Mouse (Mus musculus) C2C12 (cell line): ENCODE measurements around the gene Dyrk2. TPM values are rescaled to one million over a fixed set of nuclear protein-coding genes. Genes with fewer than 3 reads are reported as not detected.
A peak's percentile ranks its signal among the peaks of the same experiment; 100 is the strongest.

Source experiments
- H3K27me3 ChIP-seq: one replicate; pipeline ENCODE4 v1.6.1; 2011; ENCODE audit not compliant: control insufficient read depth, insufficient read depth, insufficient read length
- H3K36me3 ChIP-seq: one replicate; pipeline ENCODE4 v1.6.1; 2011; ENCODE audit not compliant: control insufficient read depth, insufficient read depth
- H3K4me3 ChIP-seq: one replicate; pipeline ENCODE4 v1.5.1; 2011; ENCODE audit warnings: mild to moderate bottlenecking, control low read depth; ENCODE audit not compliant: poor library complexity, insufficient read depth, severe bottlenecking
- H3K79me2 ChIP-seq: one replicate; pipeline ENCODE4 v1.6.1; 2011; ENCODE audit not compliant: control insufficient read depth, insufficient read depth
- H3K79me3 ChIP-seq: one replicate; pipeline ENCODE4 v1.6.1; 2011; ENCODE audit warnings: low read depth, control low read depth
- H3ac ChIP-seq: one replicate; pipeline ENCODE3; 2011; ENCODE audit warnings: low read depth; ENCODE audit not compliant: control insufficient read depth, insufficient read length
- CEBPB ChIP-seq: IDR thresholded peaks from one replicate; pipeline ENCODE4 v1.6.1; 2011; ENCODE audit warnings: low read depth, mild to moderate bottlenecking, control low read depth, moderate library complexity
- CTCF ChIP-seq: IDR thresholded peaks from one replicate; pipeline ENCODE4 v1.5.1; 2011; ENCODE audit not compliant: control insufficient read depth, insufficient read depth, insufficient read length
- FOSL1 ChIP-seq: IDR thresholded peaks from one replicate; pipeline ENCODE4 v1.8.0; 2011; ENCODE audit warnings: mild to moderate bottlenecking, low read length; ENCODE audit not compliant: poor library complexity, insufficient read depth, severe bottlenecking
- MAX ChIP-seq: IDR thresholded peaks from one replicate; pipeline ENCODE4 v1.6.1; 2011; ENCODE audit warnings: mild to moderate bottlenecking, control low read depth
- MYOD1 ChIP-seq: IDR thresholded peaks from one replicate; pipeline ENCODE4 v1.6.1; 2011; ENCODE audit warnings: low read depth; ENCODE audit not compliant: control insufficient read depth, insufficient read length
- MYOG ChIP-seq: IDR thresholded peaks from one replicate; pipeline ENCODE4 v1.6.1; 2011; ENCODE audit not compliant: control insufficient read depth, insufficient read length; ENCODE audit errors: extremely low read depth
- USF1 ChIP-seq: IDR thresholded peaks from one replicate; pipeline ENCODE4 v1.6.1; 2011; ENCODE audit warnings: low read depth, mild to moderate bottlenecking, control low read depth, moderate library complexity
- polyA plus RNA-seq: library from polyadenylated mRNA; unstranded; fragments of >200 nt; fragmentation: generic; extraction: Trizol; gene quantifications from one replicate; pipeline ENCODE4 v1.2.1, GENCODE M21; 2012; ENCODE audit warnings: missing spikeins

Dyrk2 gene
- polyA plus RNA-seq, 1 experiment: 11.2 TPM

DNA sequence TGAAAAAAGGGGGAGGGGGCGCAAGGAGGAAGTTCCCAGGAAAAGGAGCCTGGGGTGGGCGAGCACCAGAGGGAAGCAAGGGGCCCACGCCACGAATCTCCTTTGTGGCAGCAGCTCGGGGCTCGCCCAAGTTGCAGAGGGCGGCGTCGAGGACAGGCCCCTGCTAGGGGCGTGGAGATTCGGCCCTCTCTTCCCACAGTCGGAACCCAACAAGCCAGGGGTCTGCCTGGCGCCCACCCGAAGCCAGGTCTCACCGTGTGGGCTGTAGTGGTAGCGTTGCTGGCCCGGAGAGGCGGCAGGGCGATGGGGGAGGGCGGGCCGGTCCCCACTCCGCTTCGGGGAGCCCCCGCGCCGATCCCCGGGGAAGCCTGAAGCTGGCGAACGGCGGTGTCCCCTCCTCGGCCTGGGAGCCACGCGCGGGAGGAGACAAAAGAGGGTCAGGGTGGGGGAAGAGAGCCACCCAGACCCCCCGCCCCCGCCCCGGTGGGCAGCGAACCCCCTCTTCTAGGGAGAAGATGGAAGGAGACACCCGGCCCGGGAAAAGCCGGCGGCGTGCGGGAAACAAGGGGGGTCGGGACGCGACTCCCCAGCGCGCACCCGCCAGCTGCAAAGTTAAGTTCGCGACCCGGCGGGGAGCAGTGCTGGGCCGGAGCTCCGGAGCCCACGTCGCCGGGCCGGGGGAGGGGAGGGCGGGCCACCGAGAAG, 2.0 kb downstream of the Dyrk2 start:
- H3K4me3 ChIP-seq: peak overlapping the region; percentile 72
- no peaks in the 10 kb centered on the region for H3K27me3 ChIP-seq
- peak overlapping the region; percentile 99 for H3ac ChIP-seq
- TF ChIP-seq FOSL1 (no peak), CTCF (no peak)
- peaks cover 55% of the 10 kb centered on the region for H3K79me2 ChIP-seq
- peaks cover 29% of the 10 kb centered on the region for H3K36me3 ChIP-seq
- H3K79me3 ChIP-seq: peaks cover 48% of the 10 kb centered on the region

DNA sequence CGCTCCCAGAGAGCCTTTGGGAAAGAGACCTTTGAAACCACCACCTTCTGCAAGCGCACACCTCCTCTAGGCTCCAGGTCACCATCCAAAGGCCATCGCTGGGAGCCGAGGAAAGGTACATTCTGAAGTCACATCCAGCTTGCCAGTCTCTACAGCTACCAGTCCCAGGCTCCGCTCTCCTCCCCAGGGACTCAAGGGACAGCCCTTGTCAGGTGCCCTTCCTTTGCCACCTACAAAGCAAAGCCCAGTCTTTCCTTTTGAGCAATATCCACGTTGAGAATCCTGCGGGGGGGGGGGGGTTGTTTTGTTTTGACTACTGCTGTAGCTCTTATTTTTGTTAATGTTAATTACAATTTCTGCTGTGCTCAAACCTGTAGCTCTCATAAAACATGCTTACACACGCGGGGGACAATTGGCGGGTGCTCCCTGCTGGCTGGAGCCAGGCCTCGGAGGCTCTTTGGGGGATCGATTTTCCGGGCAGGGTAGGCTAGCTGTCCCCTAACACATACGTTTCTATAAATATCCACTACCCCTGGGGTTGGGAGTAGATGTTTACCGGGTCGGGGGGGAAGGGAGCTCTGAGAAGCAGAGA, 2.6 kb downstream of the Dyrk2 start:
- Histone ChIP-seq H3K4me3 (peak overlapping the region; percentile 72), H3K79me3 (peaks cover 54% of the 10 kb centered on the region), H3ac (peak overlapping the region; percentile 99), H3K79me2 (peaks cover 62% of the 10 kb centered on the region), H3K36me3 (peaks cover 32% of the 10 kb centered on the region), H3K27me3 (no peaks in the 10 kb centered on the region)
- TF ChIP-seq CTCF (no peak), USF1 (no peak), MYOD1 (no peak), MYOG (no peak), CEBPB (no peak), FOSL1 (no peak), MAX (no peak)

DNA sequence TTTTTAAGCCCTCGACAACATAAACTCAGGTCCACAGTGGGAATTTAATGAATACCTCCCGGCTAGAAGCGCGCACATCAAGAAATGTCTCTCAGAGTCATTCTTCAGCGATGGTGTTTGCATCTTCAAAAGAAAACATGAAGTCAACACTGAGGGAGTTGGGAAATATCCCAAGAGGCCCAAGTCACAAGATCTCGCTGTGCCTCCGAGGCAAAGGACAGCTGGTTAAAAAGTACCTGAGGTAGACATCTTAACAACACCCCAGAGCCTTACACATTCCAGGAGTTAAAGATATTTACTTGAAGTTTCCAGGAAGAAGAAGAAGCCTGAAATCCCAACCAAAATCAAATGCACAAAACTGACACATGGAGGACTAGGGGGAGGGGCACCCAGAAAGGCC, 5.0 kb downstream of the Dyrk2 start:
- Histone ChIP-seq H3K36me3 (peaks cover 56% of the 10 kb centered on the region), H3K4me3 (no peak overlapping the region)
- no peak for TF ChIP-seq MYOG
- TF ChIP-seq MAX: no peak
- TF ChIP-seq USF1: no peak
- no peak for TF ChIP-seq FOSL1
- TF ChIP-seq MYOD1: no peak
- no peak for TF ChIP-seq CTCF

DNA sequence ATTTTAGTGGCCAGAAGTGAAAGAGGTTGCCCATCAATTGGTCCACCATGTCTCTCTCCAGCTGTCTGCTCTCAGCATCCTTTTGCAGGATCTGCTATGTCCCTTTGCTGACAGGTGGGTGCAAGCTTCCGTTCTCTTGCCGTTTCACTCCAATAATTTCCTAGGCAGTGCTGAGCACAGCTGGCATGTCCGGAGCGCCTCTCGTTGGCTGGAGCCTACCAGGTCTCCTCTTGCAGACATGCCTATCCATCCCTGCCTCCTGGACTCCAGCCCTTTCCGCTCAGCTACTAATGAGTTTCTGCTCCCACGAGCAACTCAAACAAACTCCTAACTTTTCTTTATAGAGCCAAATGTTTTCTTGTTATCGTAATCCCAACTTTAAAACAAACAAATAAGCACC, 6.4 kb downstream of the Dyrk2 start:
- Histone ChIP-seq H3K79me3 (peaks cover 86% of the 10 kb centered on the region), H3K27me3 (no peaks in the 10 kb centered on the region), H3K79me2 (peaks cover 88% of the 10 kb centered on the region), H3K4me3 (no peak overlapping the region), H3ac (no peak overlapping the region), H3K36me3 (peaks cover 70% of the 10 kb centered on the region)
- no peak for TF ChIP-seq CTCF
- TF ChIP-seq CEBPB: no peak
- TF ChIP-seq MYOG: no peak
- no peak for TF ChIP-seq MYOD1
- no peak for TF ChIP-seq USF1
- TF ChIP-seq FOSL1: no peak
- no peak for TF ChIP-seq MAX

More for the DNA sequence above, 5.0 kb downstream of the Dyrk2 start:
- H3ac ChIP-seq: no peak overlapping the region
- H3K79me2 ChIP-seq: peaks cover 83% of the 10 kb centered on the region
- H3K79me3 ChIP-seq: peaks cover 76% of the 10 kb centered on the region
- H3K27me3 ChIP-seq: no peaks in the 10 kb centered on the region

DNA sequence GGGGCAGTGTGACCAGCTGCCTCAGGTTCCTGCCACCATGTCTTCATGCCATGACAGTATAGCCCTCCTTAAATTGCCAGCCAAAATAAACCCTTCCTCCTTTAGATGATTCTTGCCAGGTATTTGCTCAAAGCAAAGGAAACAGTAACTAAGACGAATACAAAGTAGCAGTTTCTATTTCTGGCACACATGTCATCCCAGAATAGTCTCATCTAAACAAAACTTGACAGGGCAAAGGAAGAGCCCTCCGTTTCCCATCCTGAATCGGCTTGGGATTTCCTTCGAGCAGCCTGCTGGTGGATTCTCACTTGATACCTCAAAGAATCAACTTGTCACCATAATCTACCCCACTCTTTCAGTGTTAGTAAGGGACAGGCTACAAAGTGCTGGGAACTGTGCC, 7.8 kb downstream of the Dyrk2 start:
- H3ac ChIP-seq: no peak overlapping the region
- peaks cover 80% of the 10 kb centered on the region for H3K79me3 ChIP-seq
- peaks cover 83% of the 10 kb centered on the region for H3K36me3 ChIP-seq
- no peaks in the 10 kb centered on the region for H3K27me3 ChIP-seq
- no peak overlapping the region for H3K4me3 ChIP-seq
- TF ChIP-seq MYOG: no peak
- peaks cover 85% of the 10 kb centered on the region for H3K79me2 ChIP-seq
